Mouse (Mus musculus) cerebellum, adult 9-10 months (tissue): ENCODE data around the gene Dio3.

ENCODE experiments used
- DNase-seq: peaks from one replicate; pipeline ENCODE4 v3.0.0; 2022

Dio3 gene

GRCm38 (mm10) chr12:110278853-110279252 lies at the start of gene Dio3:
Gene Dio3 (plus strand): TSS chr12:110279068.
- DNase-seq = no peak

GRCm38 (mm10) chr12:110230296-110230695 lies 48.6 kb upstream of the Dio3 start:
- DNase-seq = no peak

GRCm38 (mm10) chr12:110230767-110231166 lies 48.1 kb upstream of the Dio3 start:
- DNase-seq = no peak

DNA sequence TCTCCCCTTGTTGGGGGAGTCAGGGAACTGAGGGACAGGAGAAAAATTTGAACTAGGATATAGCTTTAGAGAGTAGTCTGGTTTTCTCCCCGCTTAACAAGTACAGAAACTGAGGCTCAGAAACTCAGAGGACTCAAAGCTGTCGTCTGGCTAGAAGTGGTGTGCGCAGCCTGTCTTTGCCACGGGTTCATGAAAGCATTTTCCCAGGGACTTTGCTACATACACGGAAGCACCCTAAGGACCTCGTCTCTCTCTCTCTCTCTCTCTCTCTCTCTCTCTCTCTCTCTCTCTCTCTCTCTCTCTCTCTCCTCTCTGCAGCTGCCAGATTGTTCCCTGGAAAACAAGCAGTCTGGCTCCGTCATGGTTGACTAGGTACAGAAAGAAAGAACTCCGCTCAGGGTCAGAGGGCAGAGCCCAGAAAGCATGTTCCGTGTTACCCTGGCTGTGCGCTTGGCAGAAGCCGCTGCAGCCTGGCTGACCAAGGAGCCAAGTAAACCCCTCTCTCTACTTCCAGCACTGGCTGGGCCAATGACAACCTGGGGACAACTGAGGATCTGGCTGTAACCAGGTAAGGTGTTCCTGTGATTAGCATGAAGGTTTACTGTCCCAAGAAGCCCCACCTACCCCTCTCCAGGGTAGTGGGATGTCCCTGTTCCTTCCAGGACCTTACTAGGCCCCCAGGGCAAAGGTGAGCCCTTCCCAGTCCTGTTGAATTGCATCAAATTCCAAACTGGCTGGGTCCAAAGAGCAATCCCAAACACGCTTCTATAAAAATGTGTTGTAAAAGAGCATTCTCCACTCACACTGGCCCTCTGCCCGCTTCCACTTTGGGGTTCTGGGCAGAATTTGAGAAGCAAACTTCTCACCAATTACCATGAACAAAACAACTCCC lies 46.9 kb upstream of the Dio3 start:
- DNase-seq = no peak

- DNase-seq = no peak
Measured at GRCm38 (mm10) chr12:110235908-110236307, 43.0 kb upstream of the Dio3 start.

- DNase-seq = no peak
Measured at GRCm38 (mm10) chr12:110237046-110237445, 41.8 kb upstream of the Dio3 start.

DNA sequence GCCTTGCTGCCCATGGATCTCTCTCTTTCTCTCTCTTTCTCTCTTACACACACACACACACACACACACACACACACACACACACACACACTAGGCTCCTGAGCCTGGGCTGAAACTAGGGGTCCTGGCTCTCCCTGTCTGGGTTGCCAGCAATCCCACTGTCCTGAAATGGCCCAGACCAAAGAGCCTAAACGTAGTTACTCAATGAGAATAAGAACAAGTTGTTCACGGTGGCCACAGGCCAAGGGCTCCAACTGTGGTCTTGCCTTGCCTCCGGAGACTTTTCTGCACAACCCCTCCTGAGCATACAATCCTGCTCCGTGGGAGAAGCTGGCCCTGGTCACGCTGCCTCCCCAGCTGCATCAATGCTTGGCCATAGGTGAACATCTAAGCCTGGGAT lies 39.5 kb upstream of the Dio3 start:
- no peak for DNase-seq

DNA sequence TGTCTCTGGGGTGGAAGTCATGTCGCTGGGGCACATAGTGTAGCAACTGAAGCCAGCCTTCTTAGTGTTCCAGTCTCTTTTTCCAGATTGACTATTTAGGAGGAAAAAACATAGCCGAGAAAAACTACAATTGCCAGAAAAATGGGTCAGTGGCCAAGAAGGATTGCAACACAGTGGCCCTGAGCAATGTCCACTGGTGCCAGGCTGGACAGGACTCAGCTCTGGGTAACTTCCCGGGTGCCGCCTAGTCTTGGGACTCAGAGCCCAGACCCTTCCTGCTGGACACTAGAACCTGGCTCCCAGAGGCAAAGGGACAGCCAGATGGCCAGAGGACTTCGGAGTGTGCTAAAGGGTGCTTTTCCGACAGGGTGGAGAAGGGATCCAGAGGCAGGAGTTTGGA lies 34.3 kb upstream of the Dio3 start:
- DNase-seq = no peak

DNA sequence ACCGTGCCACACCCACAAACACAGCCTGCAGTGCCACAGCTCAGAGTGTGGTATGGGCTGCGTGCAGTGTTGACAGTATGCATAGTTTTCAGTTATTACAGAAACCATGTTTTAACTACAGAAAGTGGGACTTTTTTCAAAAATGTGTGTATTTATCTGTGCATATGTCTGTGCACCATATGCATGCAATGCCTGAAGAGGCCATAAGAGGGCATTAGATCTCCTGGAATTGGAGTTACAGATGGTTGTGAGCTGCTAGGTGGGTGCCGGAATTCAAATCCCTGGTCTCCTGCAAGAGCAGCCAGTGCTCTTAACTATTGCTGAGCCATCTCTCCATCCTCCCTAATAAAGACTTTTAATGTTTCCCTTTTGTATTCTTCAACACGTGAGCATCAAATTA lies 33.4 kb upstream of the Dio3 start:
- DNase-seq = no peak

DNA sequence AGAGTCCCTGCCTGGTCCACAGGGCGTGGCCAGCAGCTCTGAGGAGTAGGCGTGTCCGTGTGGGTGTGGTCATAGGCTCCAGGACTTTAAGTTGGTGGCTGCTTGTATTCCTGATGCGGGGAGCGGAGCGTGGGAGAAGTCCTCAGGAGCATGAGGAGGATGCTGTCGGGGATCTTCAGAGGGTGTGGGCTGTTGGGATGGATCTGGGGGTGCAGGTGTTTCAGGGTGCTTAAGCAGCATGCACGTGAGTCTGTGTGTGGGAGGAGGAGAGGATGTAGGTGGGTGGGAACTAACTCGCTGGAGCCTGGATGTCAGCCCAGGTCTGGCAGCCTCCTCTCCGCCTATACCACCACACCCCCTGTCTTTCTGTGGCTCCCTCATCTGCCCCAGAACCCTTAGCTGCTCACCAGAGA lies 26.7 kb upstream of the Dio3 start:
- DNase-seq = no peak

- DNase-seq = no peak
Measured at GRCm38 (mm10) chr12:110255731-110256130, 23.1 kb upstream of the Dio3 start.

GRCm38 (mm10) chr12:110256478-110257220 lies 22.2 kb upstream of the Dio3 start:
- DNase-seq = no peak

GRCm38 (mm10) chr12:110268226-110268625 lies 10.6 kb upstream of the Dio3 start:
- no peak for DNase-seq

DNA sequence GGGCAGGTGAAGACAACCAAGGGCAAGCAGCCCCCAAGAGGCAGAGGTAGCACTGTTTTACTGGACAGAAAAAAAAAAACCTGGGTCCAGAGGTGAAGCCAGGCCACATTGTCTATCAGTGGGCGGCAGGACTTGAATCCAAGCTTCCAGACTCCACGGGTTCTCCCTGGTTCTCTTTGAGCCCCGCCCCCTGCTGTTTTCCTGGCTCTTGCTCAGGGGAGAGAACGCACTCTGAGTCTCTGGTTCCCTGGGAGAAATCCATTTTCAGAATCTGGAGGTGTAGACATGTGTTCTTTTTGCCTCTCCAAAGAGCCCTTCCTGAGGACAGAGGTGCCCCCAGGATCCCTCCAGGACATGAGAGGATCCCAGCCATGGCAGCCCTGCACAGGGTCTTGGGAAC lies 9.2 kb upstream of the Dio3 start:
- DNase-seq = no peak

GRCm38 (mm10) chr12:110276034-110276433 lies 2.8 kb upstream of the Dio3 start:
- DNase-seq = no peak

DNA sequence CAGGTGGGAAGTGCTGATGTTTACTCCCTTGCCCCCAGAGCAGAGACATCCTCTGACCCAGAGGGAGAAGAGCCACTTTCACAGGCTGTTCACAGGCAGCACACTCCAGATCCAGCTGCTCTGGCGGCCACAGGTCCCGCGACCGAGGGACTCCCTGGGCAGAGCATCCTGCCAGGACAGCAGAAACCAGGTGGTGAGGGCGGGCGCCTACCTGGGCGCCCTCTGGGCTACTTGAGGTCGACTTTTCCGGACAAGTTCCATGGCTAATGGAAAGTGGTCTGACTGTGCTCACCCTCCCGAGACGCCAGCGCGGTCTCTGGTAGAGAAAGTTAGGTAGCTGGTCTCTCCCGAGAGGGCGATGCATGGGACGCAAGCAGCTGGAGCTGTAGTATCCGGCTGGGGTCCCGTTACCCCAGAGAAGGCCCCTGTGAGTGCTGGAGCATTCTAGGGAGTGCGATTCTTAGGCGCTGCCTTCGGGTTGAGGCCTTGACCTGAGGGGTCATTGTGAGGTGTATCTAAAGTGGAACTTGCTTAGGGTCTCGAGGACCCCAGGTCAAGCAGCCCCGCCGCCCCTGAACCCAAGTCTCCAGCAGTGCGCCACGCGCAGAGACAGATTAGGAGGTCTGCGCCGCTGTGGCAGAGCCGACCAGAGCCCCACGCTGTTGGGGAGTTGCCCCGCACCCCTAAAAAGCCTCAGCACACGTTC lies 1.5 kb upstream of the Dio3 start:
- no peak for DNase-seq

DNA sequence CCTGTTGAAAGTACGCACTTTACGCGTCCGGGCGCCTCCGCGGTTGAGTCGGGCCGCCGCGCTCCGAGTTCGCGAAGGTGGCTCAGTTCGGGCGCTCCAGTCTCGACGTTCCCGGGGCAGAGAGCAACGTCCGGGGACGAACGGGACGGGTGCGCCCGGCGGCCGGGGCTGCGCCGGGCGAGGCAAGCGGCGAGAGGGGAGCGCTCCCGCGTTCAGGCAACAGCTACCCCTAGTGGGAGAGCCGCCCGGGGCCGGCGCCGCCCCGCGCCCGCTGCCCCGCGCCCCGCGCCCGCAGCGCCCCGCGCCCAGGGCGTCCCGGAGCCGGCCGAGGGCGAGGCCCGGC lies 932 bp upstream of the Dio3 start:
- no peak for DNase-seq

DNA sequence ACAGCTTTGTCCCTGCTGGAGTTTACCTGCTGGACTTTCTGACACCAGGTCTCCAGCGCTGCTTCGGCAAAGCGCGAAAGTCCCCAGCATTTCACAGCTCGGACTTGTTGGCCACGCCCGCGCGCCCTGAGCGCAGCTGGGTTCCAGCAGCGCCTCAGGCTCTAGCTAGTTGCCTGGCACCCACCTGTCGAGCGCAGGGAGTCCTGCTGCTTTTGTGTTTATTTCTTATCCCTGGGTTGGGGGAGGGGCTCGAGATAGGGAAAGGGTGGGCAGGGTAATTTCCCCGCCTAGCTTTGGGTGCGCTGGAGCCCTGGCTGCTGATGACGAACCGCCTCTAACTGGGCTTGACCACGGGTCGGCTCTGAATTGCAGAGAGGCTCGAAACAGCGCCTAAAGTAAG lies 1.5 kb downstream of the Dio3 start:
- DNase-seq = no peak

GRCm38 (mm10) chr12:110283792-110284191 lies 4.9 kb downstream of the Dio3 start:
- no peak for DNase-seq

- no peak for DNase-seq
Measured at GRCm38 (mm10) chr12:110292816-110293215, 13.9 kb downstream of the Dio3 start.

DNA sequence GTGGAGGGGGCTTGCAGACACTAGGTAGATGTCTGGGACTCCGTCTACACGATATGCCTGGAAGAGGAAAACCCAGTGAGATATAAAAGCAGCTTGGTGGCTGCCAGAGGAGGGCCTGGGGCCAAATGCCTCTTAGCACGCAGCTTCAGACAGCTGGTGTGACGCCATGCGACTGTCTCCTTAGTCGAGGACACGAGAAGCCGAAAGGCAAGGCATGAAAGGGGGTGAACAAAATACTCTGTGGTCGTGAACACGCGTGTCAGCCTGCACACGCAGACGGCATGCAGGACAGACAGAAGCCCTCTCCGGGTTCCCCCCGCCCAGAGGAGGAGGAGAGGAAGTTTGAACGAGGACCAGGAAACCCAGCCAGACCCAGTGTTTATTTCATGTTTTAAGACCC lies 16.0 kb downstream of the Dio3 start:
- DNase-seq = no peak

DNA sequence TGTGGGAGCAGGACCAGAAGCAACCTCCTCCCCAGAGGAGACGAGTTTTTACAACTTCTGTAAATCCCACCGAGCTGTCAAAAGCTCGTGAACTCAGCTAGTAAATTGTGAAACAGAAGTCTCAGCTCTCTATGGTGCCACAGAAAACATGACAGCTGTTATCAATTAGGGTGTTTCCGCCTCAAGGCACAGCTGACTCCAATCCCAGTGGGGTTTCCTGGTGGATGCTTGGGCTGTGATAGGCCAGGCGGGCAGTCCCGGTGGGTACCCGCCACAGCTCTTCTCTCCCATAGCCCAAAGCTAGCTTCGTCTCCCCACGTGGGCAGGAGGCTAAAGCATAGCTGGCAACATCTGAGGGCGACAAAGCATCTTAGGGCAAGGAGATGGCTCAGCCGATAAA lies 19.8 kb downstream of the Dio3 start:
- no peak for DNase-seq

GRCm38 (mm10) chr12:110319696-110320095 lies 40.8 kb downstream of the Dio3 start:
- no peak for DNase-seq
